Mouse (Mus musculus) erythroblast, embryonic 14.5 days (primary cell): ENCODE data around the gene Flot1.

Experiments used
- GATA1 ChIP-seq: IDR thresholded peaks from 2 replicates; pipeline ENCODE4 v1.6.1; 2012; ENCODE audit warnings: low read length, inconsistent platforms, mixed read lengths
- TAL1 ChIP-seq: IDR thresholded peaks from 3 replicates; pipeline ENCODE4 v1.6.1; 2012; ENCODE audit warnings: low read length, inconsistent platforms, mixed read lengths

DNA sequence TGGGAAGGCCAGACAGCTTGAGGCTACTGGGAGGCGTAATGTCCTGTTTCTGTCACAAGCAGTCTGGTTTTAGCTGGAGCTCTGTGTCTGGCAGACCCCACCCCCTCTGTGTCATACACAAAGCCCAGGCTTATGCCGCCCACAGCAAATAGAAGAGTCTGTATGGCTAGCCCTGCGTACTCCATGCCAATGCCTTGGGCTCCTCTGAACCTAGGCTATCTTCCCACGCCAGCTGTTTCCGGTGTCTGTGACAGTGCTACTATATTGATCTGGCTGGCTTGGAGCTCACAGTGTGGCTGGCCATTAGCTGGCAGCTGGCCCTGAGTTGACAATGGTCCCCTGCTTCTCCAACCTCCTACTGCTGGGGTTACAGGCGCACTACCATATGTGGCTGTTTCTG, 39.1 kb upstream of the Flot1 start:
- TF ChIP-seq TAL1 (no peak), GATA1 (no peak)
